Mouse (Mus musculus) left cerebral cortex, postnatal 10 days (tissue): ENCODE measurements around the gene Phf1. TPM values are rescaled to one million over a fixed set of nuclear protein-coding genes. Genes with fewer than 3 reads are reported as not detected.

ENCODE experiments used
- DNase-seq, 2 experiments: peaks; one replicate each; pipeline ENCODE4 v3.0.0; 2021 to 2022; ENCODE audit warnings: low spot score in 2 of 2, mixed read lengths in 1 of 2; ENCODE audit errors: extremely low spot score in 1 of 2
- intact Hi-C: fragments of 180-260 bp; cut with DNase I; formaldehyde crosslinking; loops from one replicate; pipeline ENCODE4 v1.15.1; 2025
- total RNA-seq, 2 experiments: library from RNA; stranded (reverse); gene quantifications; 2 replicates each; pipeline ENCODE4 v1.2.3; 2021

The Phf1 gene
- total RNA-seq, 2 experiments from 2014 or later, result 19.3 to 21.8 TPM

GRCm38 (mm10) chr17:26946567-26946966 lies 13.7 kb downstream of the Phf1 start:
- peak in 1 of 2 experiments; percentile 90 for DNase-seq
- intact Hi-C loops, result no loop called here

DNA sequence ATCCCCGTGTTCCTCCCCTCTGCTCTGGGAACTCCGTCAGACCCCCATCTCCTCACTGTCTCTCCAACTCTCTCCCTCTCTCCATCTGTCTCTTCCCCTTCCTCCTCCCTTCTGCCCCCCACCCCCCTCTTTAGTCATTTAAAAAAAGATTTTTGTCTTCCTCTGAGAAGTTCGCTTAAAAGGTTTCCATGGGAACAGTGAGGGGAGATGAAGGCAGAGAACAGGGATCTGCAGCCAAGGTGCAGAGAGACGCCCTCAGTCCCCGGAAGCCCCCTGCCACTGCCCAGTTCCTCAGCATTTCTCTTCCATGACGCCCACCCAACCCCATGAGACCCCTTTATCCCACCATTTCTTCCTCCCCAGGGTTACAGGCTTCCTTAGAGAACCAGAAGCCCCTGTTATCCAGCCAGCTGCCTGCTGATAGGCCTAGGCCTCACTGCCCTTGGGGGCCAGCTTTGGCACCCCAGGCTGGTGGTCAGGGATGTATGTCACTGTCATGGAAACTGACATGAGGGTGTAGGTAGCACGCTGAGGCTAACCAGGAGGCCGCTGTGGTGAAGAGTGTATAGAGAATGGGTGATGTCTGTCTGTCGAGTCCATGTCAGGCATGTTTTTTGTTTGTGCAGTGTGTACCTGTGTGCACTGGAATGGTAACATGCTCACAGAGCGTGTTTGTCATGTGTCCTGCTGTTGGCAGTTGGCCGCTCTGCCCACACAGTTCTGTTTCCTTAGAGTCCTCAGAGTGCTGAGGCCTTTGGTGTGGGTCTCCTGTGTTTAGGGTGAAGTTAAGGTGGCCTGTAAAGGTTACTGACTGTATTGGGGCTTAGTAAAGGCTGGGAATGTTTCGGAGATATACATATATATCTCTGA lies 14.6 kb downstream of the Phf1 start:
- intact Hi-C loops, result no loop called here
- DNase-seq, result peak; percentile 39 to 57

GRCm38 (mm10) chr17:26948316-26949050 lies 15.6 kb downstream of the Phf1 start:
- intact Hi-C loops, result no loop called here
- peak; percentile 57 to 86 for DNase-seq

GRCm38 (mm10) chr17:26949051-26949577 lies 16.3 kb downstream of the Phf1 start:
- intact Hi-C loops, result no loop called here
- peak in 1 of 2 experiments; percentile 40 for DNase-seq

GRCm38 (mm10) chr17:26949866-26950265 lies 17.0 kb downstream of the Phf1 start:
- DNase-seq, result peak in 1 of 2 experiments; percentile 65
- intact Hi-C loops, result no loop called here

- intact Hi-C loops, result no loop called here
Observed at GRCm38 (mm10) chr17:26950560-26951288, 17.9 kb downstream of the Phf1 start.

DNA sequence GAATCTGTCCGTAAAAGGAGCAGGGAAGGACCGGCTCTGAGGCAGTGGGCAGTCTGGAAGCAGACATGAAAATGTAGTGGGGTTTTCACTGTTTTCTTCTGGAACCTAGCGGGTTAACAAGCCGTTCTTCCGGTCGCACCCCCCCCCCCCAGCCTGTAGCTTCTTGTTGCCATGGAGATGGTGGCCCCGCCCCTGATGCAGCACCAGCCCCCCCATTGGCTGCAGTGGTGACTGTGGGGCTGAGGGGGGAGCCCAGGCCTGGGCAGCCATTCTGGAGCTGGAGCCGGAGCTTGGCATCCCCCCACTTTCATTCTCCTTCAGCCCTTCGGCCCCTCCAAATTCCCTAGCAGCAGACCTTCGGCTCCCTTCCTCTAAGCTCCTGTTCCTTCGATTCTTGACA lies 18.6 kb downstream of the Phf1 start:
- peak; percentile 84 to 95 for DNase-seq
- intact Hi-C loops, result no loop called here

More at GRCm38 (mm10) chr17:26950560-26951288, 17.9 kb downstream of the Phf1 start:
- DNase-seq, result peak in 1 of 2 experiments; percentile 20

DNA sequence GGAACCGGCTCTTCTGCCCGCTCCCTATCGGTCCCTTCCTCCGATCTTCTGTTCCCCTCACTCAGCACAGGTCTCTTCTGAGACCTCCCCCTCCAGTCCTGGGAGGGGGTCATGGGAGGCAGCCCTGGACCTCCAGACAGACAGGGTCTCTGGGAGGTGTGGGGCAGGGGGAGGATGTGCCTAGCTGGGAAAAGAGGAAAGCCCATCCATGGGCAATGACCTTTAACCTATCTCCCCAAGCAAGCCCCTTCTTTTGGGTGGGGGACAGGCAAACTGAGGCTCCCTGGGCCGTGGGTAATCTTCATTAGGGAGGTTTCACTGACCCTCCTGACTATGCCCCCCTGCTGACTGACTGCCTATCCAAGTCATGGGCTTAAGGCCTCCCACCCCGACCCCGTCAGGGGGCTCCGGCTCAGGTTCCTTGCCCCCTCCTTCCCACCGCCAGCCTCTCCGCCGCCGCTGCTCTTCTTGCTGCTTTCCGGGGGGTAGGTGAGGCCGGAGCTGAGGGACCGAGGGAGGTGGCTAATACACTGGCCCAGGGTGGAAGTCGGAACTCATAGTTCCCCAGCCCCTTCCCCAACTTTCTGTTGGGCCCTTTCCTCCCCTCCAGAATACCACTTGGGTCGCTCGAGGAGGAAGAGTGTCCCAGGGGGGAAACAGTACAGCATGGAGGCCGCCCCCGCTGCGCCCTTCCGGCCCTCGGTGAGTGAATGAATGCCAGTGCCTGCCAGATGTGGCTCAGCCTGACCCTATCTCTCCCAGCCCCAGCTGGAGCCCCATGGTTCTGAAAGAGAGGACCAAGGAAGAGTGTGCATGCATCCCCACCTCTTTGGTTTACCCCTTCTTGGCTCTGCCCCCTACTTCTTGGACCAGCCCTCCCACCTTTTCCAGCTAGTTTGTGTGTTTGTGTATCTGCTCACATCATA lies 19.4 kb downstream of the Phf1 start:
- DNase-seq, result peak in 1 of 2 experiments; percentile 71
- intact Hi-C loops, result no loop called here

DNA sequence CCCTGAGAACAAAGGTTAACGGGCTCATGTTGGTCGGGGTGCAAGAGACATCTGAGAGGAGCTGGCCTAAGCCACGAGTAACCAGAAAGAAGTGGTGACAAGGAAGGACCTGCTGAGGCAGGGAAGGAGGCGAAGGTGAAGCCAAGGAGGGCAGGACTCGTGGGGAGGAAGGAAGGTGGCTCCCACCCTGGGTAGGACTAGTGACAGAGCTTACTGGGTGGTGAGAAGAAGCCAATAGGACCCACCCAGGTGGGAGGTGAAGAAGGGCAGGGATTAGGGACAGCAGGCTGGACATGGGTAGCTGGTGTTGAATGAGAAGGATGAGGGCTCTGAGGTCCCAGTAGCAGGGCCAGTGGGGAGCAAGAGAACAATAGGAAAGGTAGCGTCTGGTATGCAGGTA lies 20.3 kb downstream of the Phf1 start:
- DNase-seq, result peak in 1 of 2 experiments; percentile 26
- intact Hi-C loops, result no loop called here

DNA sequence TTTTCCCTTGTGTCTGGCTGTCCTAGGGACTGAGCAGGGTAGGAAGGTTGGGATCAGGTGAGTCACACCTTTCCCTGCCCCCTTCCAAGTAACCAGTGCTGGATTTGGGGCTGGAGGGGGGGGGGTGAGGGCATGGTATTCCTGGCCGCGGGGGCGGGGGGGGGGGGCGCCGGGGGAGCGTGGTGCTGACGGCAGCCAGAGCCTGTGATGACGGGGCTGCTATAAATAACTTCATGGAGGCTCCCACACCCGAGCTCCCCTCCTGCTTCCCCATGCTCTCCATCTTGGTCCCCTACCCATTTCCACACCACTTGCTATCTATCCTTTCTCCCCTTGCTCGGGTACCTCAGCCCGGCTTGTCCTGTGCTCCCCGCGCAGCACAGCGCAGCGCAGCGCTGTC lies 20.9 kb downstream of the Phf1 start:
- intact Hi-C loops, result loop anchor here (2.0 kb wide), 1 partner anchor 15 kb away; no protein-coding TSS in a partner anchor
- peak in 1 of 2 experiments; percentile 26 for DNase-seq

GRCm38 (mm10) chr17:26956309-26956708 lies 23.5 kb downstream of the Phf1 start:
- no peak for DNase-seq
- intact Hi-C loops, result no loop called here

DNA sequence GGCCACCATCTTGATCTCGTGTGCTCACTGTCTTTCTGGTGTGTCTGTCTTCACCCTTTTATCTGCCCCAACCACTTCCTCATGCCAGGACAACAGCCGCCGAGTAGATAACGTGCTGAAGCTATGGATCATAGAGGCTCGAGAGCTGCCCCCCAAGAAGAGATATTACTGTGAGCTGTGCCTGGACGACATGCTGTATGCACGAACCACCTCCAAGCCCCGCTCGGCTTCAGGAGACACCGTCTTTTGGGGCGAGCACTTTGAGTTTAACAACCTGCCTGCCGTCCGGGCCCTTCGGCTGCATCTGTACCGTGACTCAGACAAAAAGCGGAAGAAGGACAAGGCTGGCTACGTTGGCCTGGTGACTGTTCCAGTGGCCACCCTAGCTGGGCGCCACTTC lies 24.0 kb downstream of the Phf1 start:
- DNase-seq, result peak in 1 of 2 experiments; percentile 28
- intact Hi-C loops, result no loop called here

- DNase-seq, result peak in 1 of 2 experiments; percentile 30
- intact Hi-C loops, result no loop called here
Observed at GRCm38 (mm10) chr17:26957872-26958271, 25.0 kb downstream of the Phf1 start.

GRCm38 (mm10) chr17:26958880-26959279 lies 26.0 kb downstream of the Phf1 start:
- DNase-seq, result peak in 1 of 2 experiments; percentile 20
- intact Hi-C loops, result no loop called here

GRCm38 (mm10) chr17:26959815-26960214 lies 27.0 kb downstream of the Phf1 start:
- intact Hi-C loops, result no loop called here
- DNase-seq, result no peak

- intact Hi-C loops, result no loop called here
- no peak for DNase-seq
Observed at GRCm38 (mm10) chr17:26961572-26962240, 28.9 kb downstream of the Phf1 start.

GRCm38 (mm10) chr17:26966993-26967392 lies 34.1 kb downstream of the Phf1 start:
- no peak for DNase-seq
- intact Hi-C loops, result no loop called here
